Mouse (Mus musculus): ENCODE data around the gene Wdr48.

Wdr48 gene

DNA sequence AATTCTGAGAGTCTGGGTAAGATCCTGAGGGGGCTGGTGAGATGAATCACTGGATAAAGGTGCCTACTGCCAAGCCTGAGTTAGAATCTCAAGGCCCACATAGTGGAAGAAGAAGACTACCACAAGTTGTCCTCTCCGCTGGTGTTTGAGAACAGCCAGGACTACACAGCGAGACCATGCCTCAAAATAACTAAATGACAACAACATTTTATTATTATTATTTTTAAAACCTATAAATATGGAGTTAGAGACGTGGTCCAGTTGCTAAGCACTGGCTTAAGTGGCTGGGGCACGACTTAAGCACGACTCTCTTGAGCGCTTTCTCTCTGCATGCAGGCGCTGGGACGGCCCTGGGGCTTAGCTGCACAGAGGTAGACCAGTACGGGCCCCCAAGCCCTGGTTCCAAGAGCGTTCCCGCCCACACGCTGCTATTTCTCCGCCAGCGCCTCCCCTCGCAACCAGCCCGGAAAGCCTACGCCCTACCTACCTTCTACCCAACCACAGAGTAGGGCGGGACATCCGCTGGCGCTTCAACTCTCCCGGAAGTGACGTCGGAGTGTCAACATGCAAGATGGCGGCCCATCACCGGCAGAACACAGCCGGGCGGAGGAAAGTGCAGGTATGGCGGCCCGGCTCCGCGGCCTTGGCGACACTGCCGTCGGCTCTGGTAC lies at the start of gene Wdr48:
TSS of gene Wdr48 (plus strand) at position 540 of the 671 bp plus-strand sequence.
- peak; percentile 97 to 98 for DNase-seq (ENCODE audit: low spot score in 2 of 2)

GRCm38 (mm10) chr9:119847187-119847586 lies 47.5 kb upstream of the Wdr48 start:
- DNase-seq (ENCODE audit: low spot score in 2 of 2), result no peak

DNA sequence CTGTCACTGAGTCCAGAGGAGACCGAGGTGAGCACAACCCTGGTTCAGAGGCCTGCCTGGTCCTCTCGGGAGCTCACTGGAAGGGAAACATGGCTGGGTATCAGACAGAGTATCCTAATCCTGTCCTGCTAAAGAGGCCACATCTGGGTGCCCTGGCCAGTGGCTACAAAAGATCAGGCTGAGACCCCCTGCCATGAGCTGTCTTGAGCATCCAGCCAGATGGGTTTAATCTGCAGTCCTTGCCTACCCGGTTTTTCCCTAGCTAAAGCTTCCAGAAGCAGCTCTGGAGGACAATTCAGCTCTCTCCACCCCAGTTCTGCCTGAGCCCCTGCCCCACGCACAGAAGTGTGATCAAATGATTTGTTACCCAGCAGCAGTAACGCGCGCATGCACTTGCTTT lies 46.0 kb upstream of the Wdr48 start:
- DNase-seq (ENCODE audit: low spot score in 2 of 2), result no peak

DNA sequence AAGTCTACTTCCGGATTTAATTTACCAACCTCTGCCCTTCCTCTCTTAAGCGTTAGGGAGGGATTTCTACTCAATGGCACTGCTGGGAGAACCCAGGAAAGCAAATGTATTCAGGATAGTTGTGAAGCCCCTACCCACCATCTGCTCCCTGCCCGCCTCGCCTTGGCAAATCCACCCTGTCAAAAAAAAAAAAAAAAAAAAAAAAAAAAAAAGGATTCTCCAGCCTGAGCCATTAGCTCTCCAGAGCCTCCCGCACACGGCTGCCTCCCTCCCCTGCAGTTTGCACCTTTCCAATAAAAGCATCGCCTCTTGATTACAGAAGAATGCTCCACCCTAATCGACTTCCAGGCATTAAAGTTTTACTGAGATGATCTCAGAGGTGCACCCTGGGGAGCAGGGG lies 45.5 kb upstream of the Wdr48 start:
- DNase-seq (ENCODE audit: low spot score in 2 of 2), result no peak

GRCm38 (mm10) chr9:119852347-119853030 lies 42.2 kb upstream of the Wdr48 start:
- DNase-seq (ENCODE audit: low spot score in 2 of 2), result no peak

DNA sequence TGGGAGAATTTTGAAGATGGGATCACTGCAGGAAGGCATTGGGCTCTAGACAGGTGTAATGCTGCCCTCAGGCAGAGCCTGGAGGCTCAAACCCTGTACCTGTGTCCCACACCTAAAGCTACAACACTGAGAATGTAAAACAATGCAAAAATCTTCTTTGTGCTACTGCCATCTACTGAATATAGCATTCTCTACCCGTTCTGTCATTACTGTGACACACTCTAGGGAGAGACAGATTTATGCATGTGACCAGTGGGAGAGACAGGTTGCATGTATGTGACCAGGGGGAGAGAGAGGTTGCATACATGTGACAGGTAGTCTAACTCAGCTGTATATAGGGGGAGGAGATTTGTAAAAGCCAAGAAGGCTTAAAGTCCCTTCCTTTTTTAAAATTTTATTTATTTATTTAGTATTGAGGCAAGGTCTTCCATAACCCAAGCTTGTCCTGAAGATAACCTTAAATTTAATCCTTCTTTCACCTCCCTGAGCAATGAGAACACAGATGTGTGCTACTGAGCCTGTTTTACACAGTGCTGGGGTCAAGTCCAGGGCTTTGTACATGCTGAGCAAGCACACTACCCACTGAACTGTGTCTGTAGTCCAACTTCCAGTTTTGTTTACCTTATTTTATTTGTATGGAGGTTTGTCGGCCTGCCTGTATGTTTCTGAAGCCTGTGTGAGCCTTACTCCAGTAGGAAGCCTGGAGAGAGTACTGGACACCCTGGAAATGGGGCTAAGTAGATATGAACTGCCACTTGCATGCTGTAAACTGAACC lies 41.4 kb upstream of the Wdr48 start:
- DNase-seq (ENCODE audit: low spot score in 2 of 2), result no peak

DNA sequence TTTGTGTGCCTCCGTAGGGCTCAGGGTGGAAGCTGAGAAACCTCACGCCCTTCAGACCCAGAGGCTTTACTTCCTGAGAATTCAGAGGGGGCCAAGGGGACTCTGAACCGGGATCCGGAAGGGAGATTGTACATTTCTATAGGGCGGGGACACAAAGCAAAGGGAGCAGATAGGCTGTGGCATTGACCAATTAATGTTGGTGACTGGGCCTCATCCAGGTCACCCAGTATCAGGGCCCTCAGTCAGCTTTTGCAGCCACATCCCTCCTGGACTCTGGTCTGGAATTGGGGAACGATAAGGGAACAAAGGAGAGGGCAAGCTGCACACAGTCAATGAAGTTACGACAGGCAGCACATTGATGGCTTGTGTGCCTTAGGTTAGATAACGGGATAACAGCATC lies 40.5 kb upstream of the Wdr48 start:
- no peak for DNase-seq (ENCODE audit: low spot score in 2 of 2)

DNA sequence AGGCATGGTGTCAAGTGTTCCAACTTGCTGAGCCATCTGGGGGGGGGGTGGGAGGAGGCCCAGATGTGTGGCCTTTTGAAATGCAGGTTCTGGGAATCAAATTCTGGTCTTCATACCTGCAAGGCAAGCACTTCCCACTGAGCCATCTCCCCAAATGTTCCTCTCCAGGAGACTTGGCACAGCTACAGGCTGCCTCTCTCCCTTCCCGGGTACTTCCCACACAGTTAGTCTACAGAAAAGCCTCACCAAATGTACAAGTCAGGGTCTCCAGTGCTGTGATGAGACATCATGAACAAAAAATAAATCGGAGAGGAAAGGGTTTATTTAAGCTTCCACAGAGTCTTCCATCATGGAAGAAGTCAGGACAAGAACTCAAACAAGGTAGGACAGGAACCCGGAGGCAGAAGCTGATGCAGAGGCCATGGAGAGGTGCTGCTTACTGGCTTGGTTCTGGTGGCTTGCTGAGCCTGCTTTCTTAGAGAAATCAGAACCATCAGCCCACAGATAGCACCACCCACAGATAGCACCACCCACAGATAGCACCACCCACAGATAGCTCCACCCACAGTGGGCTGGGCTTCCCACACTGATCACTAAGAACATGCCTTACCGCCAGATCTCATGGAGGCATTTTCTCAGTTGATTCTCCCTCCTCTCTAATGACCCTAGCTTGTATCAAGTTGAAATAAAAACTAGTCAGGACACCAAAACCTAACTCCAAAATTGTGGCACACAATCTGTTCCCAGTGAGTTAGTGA lies 7.4 kb upstream of the Wdr48 start:
- DNase-seq (ENCODE audit: low spot score in 2 of 2), result no peak

GRCm38 (mm10) chr9:119888843-119889246 lies 5.8 kb upstream of the Wdr48 start:
- DNase-seq (ENCODE audit: low spot score in 2 of 2), result no peak

GRCm38 (mm10) chr9:119889446-119889845 lies 5.2 kb upstream of the Wdr48 start:
- no peak for DNase-seq (ENCODE audit: low spot score in 2 of 2)

- peak in 1 of 2 experiments; percentile 49 for DNase-seq (ENCODE audit: low spot score in 2 of 2)
These were observed 4.0 kb upstream of the Wdr48 start for GRCm38 (mm10) chr9:119890692-119891091.

GRCm38 (mm10) chr9:119893881-119894280 lies 797 bp upstream of the Wdr48 start:
- no peak for DNase-seq (ENCODE audit: low spot score in 2 of 2)

- peak in 1 of 2 experiments; percentile 37 for DNase-seq (ENCODE audit: low spot score in 2 of 2)
These were observed 503 bp downstream of the Wdr48 start for GRCm38 (mm10) chr9:119895040-119895721.

- no peak for DNase-seq (ENCODE audit: low spot score in 2 of 2)
These were observed 4.8 kb downstream of the Wdr48 start for GRCm38 (mm10) chr9:119899446-119899845.

- DNase-seq (ENCODE audit: low spot score in 2 of 2), result no peak
These were observed 7.9 kb downstream of the Wdr48 start for GRCm38 (mm10) chr9:119902410-119903151.

DNA sequence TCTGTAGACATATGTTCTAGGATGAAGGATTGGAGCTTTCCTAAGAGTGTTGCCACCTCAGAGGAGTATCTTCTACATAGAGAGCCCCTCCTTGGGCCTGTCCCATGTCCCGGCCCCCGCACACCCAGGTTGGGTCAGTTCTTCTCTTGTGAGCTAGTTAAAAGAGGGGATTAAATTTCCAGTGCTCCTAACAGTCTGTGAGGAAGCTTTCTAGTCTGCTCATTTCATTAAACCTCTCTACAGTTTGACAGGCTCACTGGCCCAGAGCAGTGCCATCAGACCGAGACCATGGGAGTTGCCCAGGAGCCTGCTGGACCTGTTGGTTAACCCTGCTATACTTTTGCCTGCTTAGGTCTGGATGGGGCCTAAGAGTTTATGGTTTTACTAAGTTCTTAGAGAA lies 14.0 kb downstream of the Wdr48 start:
- no peak for DNase-seq (ENCODE audit: low spot score in 2 of 2)

- DNase-seq (ENCODE audit: low spot score in 2 of 2), result peak in 1 of 2 experiments; percentile 35
These were observed 15.3 kb downstream of the Wdr48 start for GRCm38 (mm10) chr9:119909931-119910330.

- DNase-seq (ENCODE audit: low spot score in 2 of 2), result no peak
These were observed 18.6 kb downstream of the Wdr48 start for GRCm38 (mm10) chr9:119913087-119913838.

DNA sequence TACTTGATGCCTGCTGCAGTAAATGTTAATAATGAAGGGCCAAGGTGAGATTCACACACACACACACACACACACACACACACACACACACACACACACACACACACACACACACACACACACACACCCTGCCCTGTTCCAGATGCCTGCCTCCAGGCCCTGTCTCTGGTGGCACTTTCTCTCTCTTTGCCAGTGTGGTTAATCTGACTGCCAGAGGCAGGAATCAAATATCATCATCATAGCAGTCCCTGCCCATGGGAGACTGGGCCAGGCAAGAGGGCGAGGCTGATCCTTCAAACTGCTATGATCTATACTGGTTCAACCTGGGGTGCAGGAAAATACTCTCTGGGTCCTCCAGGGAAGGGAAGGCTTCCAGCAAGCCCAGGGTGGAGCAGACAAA lies 25.2 kb downstream of the Wdr48 start:
- no peak for DNase-seq (ENCODE audit: low spot score in 2 of 2)

DNA sequence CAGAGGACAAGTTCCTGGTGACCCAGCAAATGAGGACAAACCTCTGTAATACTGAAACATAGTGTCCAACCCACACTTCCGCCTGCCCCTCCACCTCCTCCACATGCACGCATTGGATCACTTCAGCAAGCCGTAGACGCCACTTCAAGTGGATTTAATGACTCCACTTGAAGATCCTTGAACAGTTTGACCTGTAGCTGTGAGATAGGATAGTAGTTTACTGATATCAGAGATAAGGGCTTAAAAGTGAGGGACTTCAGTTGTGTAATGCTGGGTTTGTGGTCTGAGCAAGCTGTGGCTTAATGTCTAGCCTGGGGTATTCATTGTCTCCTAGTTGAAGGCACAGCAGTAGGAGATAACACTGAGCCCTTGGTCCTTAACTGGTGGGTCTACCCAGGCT lies 28.8 kb downstream of the Wdr48 start:
- DNase-seq (ENCODE audit: low spot score in 2 of 2), result no peak

All from frontal cortex, postnatal 36 days (tissue).